Mouse (Mus musculus) lung, embryonic 16.5 days (tissue): Measurements from ENCODE around the gene Xpa. TPM values are rescaled to one million over a fixed set of nuclear protein-coding genes. Genes with fewer than 3 reads are reported as not detected.
A peak's percentile ranks its signal among the peaks of the same experiment; 100 is the strongest.

ENCODE experiments used
- ATAC-seq: fragments of 200-750 bp; cut with Nextera tagmentation; 2 replicates; pipeline ENCODE4 v1.8.0; 2017; ENCODE audit warnings: low read depth, mild to moderate bottlenecking, moderate library complexity
- H3K27ac ChIP-seq: fragments of 300-500 bp; sonication (generic); 2 replicates; pipeline ENCODE4 v1.5.1; 2014; ENCODE audit warnings: mild to moderate bottlenecking, control low read depth, low read length
- H3K27me3 ChIP-seq: fragments of 300-500 bp; sonication (generic); 2 replicates; pipeline ENCODE4 v1.6.1; 2014; ENCODE audit warnings: low read depth, low read length, mixed read lengths; ENCODE audit not compliant: control insufficient read depth, insufficient read depth
- H3K36me3 ChIP-seq: fragments of 300-500 bp; sonication (generic); 2 replicates; pipeline ENCODE4 v1.6.1; 2014; ENCODE audit warnings: low read length; ENCODE audit not compliant: control insufficient read depth, insufficient read depth
- H3K4me1 ChIP-seq: fragments of 300-500 bp; sonication (generic); replicated peaks from 2 replicates; pipeline ENCODE4 v1.6.1; 2014; ENCODE audit warnings: low read length, mixed read lengths; ENCODE audit not compliant: control insufficient read depth, insufficient read depth
- H3K4me2 ChIP-seq: fragments of 300-500 bp; sonication (generic); 2 replicates; pipeline ENCODE4 v1.6.1; 2014; ENCODE audit warnings: low read depth, low read length, control low read depth
- H3K4me3 ChIP-seq: fragments of 300-500 bp; sonication (generic); 2 replicates; pipeline ENCODE4 v1.5.1; 2014; ENCODE audit warnings: mild to moderate bottlenecking, low read length, control low read depth
- H3K9ac ChIP-seq: fragments of 300-500 bp; sonication (generic); 2 replicates; pipeline ENCODE4 v1.6.1; 2014; ENCODE audit warnings: low read length, control low read depth
- H3K9me3 ChIP-seq: fragments of 300-500 bp; sonication (generic); 2 replicates; pipeline ENCODE4 v1.6.1; 2016; ENCODE audit warnings: low read length; ENCODE audit not compliant: control insufficient read depth
- WGBS: fragments of 180-500 bp; shearing (Covaris S2); extraction: QIAGEN DNeasy Blood & Tissue Kit; methylation state at CpG from one replicate; pipeline ENCODE4 v1.1.7; 2014; 5-methylcytosine and 5-hydroxymethylcytosine counted together
- polyA plus RNA-seq: library from polyadenylated mRNA; unstranded; fragments of >200 nt; fragmentation: Nextera tagmentation; extraction: Ambion mirVana; gene quantifications from 2 replicates; pipeline ENCODE4 v1.2.1, GENCODE M21; 2015

Gene Xpa
- polyA plus RNA-seq, result 15.2 and 16.5 TPM in 2 replicates

DNA sequence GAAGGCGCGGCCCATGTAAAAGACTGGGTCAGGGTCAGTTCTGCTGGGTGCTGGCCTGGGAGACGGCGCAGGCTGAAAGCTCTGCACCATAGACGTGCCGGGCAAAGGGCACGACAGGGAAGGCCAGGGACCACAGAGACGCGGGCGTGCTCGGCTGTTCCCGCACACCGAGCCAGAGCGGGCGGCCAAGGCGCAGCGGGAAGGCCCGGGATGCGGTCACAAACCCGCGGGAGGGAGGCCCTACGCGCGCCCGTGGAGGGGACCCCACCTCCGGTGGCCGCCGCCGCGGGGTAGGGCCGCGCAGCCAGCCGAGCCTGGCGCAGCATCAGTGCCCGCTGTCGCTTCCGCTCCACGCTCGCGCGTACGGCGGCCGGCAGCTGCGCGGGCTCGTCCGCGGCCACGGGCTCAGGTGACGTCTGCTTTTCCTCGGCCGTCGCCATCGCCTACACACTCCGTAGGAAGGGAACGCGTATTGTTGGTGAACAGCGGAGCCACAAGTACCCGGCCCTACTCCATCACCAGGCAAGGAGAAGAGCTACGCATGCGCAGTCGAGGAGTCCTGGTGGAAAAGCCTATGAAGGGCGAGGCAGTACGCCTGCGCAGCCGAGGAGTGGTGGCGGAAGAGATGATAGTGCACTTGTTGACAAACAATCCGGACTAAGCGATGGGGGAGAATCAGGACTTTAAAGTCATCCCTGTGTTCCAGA lies at the start of gene Xpa:
Xpa (minus strand) TSS at position 531 of the 707 bp plus-strand sequence.
- Histone ChIP-seq H3K36me3 (no peaks in the 10 kb centered on the region), H3K4me1 (peaks cover 8% of the 10 kb centered on the region), H3K9me3 (no peaks in the 10 kb centered on the region), H3K27me3 (peaks cover 9% of the 10 kb centered on the region; the same call in 1 of the 2 replicates), H3K27ac (peak within 1 kb of the TSS; percentile 69), H3K4me2 (peak within 1 kb of the TSS; percentile 74), H3K4me3 (peak within 1 kb of the TSS; percentile 82), H3K9ac (peak within 1 kb of the TSS; percentile 90)
- ATAC-seq, result peak; percentile 96
- WGBS, result under 1% methylated on average over 69 of the region's 70 CpGs

DNA sequence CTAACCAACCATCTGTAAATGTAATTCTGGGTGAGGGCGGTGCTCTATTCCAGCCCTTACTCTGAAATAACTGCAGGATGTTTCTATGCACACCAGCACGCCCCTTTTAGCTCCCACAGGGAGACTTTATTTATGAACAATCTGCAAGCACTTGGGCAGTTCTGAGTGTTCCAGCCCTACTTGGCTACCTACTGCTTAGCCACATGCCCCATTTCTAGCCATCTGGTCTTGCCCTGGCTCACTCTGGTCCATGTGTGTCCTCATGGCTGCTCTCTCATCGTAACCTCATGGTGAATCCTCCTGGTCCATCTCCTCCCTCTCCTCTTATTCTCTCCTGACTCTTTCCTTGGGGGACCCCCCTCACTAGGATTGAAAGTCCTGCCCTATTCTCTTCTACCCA lies 39.8 kb upstream of the Xpa start:
- Histone ChIP-seq H3K27me3 (no peaks in the 10 kb centered on the region), H3K9me3 (no peaks in the 10 kb centered on the region), H3K4me3 (no peak overlapping the region), H3K27ac (no peak overlapping the region), H3K9ac (no peak overlapping the region), H3K36me3 (no peaks in the 10 kb centered on the region), H3K4me2 (no peak overlapping the region), H3K4me1 (peaks cover 5% of the 10 kb centered on the region; the same call in 1 of the 2 replicates)
- WGBS, result 75% methylated on average over 3 of the region's 3 CpGs
- ATAC-seq, result no peak

DNA sequence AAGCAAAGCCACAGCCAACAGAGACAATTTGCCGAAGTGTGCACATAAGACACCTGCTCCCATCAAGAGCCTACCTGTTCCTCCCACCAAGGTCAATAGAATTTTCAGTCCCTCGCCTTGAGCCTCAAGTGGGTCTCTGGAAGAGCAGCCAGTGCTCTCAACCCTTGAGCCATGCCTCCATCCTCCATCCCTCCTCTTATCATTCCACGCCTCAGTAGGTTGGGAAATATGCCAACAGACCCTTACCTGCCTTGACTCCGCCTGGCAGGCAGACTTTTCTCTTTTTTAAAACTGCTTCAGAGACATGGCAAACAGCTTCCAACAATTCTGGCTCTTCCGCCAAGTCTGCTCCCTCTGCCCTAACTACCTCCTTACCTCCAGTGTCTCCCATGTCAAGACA lies 38.6 kb upstream of the Xpa start:
- Histone ChIP-seq H3K4me2 (peak overlapping the region; percentile 6; the same call in 1 of the 2 replicates), H3K27ac (peak overlapping the region; percentile 71; the same call in 1 of the 2 replicates), H3K9me3 (no peaks in the 10 kb centered on the region), H3K4me3 (no peak overlapping the region), H3K9ac (no peak overlapping the region), H3K36me3 (no peaks in the 10 kb centered on the region), H3K4me1 (peaks cover 5% of the 10 kb centered on the region; the same call in 1 of the 2 replicates), H3K27me3 (no peaks in the 10 kb centered on the region)
- ATAC-seq, result peak; percentile 79
- WGBS, result 58% methylated on average over 5 of the region's 5 CpGs

DNA sequence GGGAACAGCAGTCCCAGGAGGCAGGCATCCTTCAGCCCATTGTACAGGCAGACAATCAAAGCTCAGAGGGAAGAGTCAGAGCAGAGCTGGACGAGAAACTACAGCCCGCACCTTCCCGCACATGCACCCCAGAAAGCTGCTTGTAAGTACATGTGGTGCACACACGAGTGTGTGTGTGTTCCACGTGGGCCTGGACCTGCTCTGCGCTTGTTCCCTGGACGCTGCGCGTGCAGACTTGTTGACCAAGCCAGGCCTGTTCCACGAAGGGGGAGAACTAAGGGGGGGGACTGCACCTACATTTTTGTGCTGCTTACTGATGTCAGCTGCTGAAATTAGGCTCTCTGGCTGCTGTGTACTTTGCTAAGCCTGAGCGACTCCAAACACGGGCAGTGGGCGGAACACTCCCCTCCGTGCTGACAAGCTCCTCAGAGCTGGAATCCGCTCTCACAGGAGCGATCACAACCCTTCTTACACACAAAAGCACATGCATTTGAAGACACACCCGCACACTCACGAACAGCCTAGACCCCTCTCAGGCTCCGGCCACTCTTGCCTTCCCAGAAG lies 30.9 kb upstream of the Xpa start:
- Histone ChIP-seq H3K36me3 (no peaks in the 10 kb centered on the region), H3K27me3 (no peaks in the 10 kb centered on the region), H3K4me3 (no peak overlapping the region), H3K9ac (no peak overlapping the region), H3K4me1 (no peaks in the 10 kb centered on the region; the same call in 1 of the 2 replicates), H3K9me3 (no peaks in the 10 kb centered on the region), H3K4me2 (peak overlapping the region; percentile 17; the same call in 1 of the 2 replicates), H3K27ac (no peak overlapping the region)
- WGBS, result 49% methylated on average over 19 of the region's 19 CpGs
- ATAC-seq, result peak; percentile 62; the same call in 1 of the 2 replicates

DNA sequence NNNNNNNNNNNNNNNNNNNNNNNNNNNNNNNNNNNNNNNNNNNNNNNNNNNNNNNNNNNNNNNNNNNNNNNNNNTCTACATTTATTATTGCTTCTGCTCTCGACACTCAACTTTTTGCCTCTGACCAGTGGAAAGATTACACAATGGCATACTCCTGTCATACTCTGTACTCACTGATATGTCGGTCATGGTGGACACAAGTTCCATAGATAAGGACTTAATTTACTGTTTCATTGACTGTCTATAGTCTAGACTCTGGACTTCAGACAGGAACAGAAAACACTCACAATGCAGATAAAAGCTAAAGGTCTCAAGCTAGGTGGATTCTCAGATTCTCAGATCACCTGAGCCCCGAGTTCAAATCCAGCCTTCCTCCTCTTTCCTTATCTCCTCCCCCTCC lies 25.0 kb upstream of the Xpa start:
- Histone ChIP-seq H3K36me3 (no peaks in the 10 kb centered on the region), H3K4me3 (no peak overlapping the region), H3K9me3 (no peaks in the 10 kb centered on the region), H3K9ac (no peak overlapping the region), H3K27ac (no peak overlapping the region), H3K4me2 (no peak overlapping the region), H3K27me3 (no peaks in the 10 kb centered on the region), H3K4me1 (no peaks in the 10 kb centered on the region)
- WGBS, result 77% methylated on average over 3 of the region's 3 CpGs
- no peak for ATAC-seq

DNA sequence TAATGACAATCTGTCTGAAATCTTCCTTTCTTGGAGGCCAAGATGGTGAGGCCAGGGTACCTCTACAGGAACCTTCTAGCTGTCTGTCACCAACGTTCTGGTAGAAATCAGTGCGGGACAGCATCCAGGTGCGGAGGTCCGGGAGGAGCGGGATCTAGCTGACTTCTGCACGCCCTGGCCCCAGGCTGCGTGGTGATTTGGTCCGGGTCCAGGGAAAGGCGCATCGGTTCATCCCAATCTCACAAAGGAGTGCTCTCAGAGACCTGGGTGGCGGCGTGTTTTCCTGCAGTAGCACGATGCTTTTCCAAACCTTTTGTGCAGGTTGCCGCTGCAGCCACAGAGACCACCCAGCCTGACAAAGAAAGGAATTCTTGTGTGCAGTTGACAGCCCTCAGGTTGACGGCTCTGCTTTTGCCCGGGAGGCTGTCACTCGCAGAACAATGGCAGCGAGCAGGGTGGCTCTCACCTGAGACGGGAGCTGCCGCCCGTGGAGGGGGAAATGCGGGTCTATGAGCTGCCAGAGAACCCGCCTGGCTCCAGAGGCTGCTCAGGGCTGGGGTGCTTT lies 6.5 kb upstream of the Xpa start:
- peak overlapping the region; percentile 48 for H3K9ac ChIP-seq
- H3K4me3 ChIP-seq, result peak overlapping the region; percentile 28; the same call in 1 of the 2 replicates
- H3K4me1 ChIP-seq, result peaks cover 4% of the 10 kb centered on the region; the same call in 1 of the 2 replicates
- 5% methylated on average over 23 of the region's 23 CpGs for WGBS
- peaks cover 23% of the 10 kb centered on the region for H3K27me3 ChIP-seq
- H3K36me3 ChIP-seq, result no peaks in the 10 kb centered on the region
- peak overlapping the region; percentile 47 for H3K4me2 ChIP-seq
- no peaks in the 10 kb centered on the region for H3K9me3 ChIP-seq
- H3K27ac ChIP-seq, result no peak overlapping the region
- ATAC-seq, result peak; percentile 19; the same call in 1 of the 2 replicates

DNA sequence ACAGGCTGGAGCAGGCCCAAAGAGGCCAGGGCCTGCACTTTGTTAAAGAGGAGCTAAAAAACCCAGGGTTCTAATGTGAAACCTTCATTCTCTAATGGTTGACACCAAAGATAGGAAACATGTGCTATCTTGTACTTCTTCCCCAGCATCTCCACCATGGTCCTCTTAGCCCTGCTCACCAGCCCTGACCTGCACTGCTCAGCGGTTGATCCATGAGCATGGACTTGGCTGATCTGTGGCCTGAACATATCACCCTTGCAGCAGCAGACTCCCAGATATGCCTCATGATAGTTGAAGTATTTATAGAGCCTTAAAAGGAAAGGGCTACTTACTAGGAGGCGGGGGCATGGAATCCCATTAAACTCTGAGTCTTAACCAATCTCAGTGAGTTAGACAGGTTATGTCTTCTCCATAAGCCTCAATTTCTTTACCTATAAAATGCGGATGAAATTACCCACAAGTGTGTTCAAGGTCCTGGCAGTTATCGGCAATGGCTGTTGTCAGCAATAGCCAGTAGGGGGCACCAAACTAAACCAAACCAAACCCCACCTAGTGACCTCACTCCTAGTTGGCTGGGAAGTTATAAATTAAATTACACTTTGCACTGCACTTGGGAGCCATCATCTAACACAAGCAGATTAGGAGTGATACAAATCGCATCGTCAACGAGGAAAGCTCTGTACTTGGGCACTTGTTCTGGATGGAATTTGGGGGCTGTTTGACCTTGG lies 5.9 kb upstream of the Xpa start:
- H3K9ac ChIP-seq, result no peak overlapping the region
- peak overlapping the region; percentile 47 for H3K4me2 ChIP-seq
- no peaks in the 10 kb centered on the region for H3K9me3 ChIP-seq
- H3K27me3 ChIP-seq, result peaks cover 23% of the 10 kb centered on the region
- no peak overlapping the region for H3K27ac ChIP-seq
- H3K36me3 ChIP-seq, result no peaks in the 10 kb centered on the region
- 8% methylated on average over 7 of the region's 7 CpGs for WGBS
- peaks cover 4% of the 10 kb centered on the region; the same call in 1 of the 2 replicates for H3K4me1 ChIP-seq
- peak overlapping the region; percentile 28; the same call in 1 of the 2 replicates for H3K4me3 ChIP-seq
- peak; percentile 64; the same call in 1 of the 2 replicates for ATAC-seq

DNA sequence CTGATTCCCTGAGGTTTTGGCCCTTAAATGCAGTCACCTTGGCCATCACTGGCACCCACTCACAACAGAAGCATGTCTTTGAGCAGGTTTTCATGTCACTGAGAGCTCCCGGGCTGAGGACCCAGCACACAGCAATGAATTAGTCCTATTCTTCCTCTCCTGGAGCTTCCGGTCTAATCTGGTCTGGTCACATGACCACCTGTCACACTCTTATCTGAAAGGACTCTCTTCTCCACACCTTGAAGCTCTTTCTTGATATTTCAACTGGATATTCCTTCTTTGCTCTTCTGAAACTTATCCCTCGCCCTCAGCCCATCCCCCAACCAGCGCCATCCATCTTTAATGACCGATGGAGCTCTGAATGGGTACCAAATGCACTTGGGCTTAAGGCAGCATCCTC lies 2.0 kb upstream of the Xpa start:
- no peaks in the 10 kb centered on the region for H3K9me3 ChIP-seq
- H3K4me1 ChIP-seq, result peaks cover 12% of the 10 kb centered on the region
- no peak for ATAC-seq
- no peak overlapping the region for H3K27ac ChIP-seq
- no peak overlapping the region for H3K9ac ChIP-seq
- H3K4me3 ChIP-seq, result no peak overlapping the region
- peaks cover 20% of the 10 kb centered on the region for H3K27me3 ChIP-seq
- no peak overlapping the region for H3K4me2 ChIP-seq
- 57% methylated on average over 5 of the region's 5 CpGs for WGBS
- H3K36me3 ChIP-seq, result no peaks in the 10 kb centered on the region
